Mouse (Mus musculus) ES-Bruce4 (cell line): ENCODE measurements around the gene Lag3. TPM values are rescaled to one million over a fixed set of nuclear protein-coding genes. Genes with fewer than 3 reads are reported as not detected.
"Not testable (repeated sequence)": the region's sequence is repeated elsewhere in the genome, so short reads cannot be mapped to it uniquely, and the experiment has no call there.

Source experiments
- H3K27ac ChIP-seq: 2 replicates; pipeline ENCODE4 v1.5.1; 2012; ENCODE audit warnings: low read length, inconsistent platforms; ENCODE audit not compliant: insufficient read depth
- H3K27me3 ChIP-seq: 2 replicates; pipeline ENCODE4 v1.6.1; 2012; ENCODE audit warnings: mild to moderate bottlenecking, low read length, inconsistent platforms; ENCODE audit not compliant: control insufficient read depth, poor library complexity, insufficient read depth, severe bottlenecking
- H3K36me3 ChIP-seq: 2 replicates; pipeline ENCODE4 v1.6.1; 2012; ENCODE audit warnings: inconsistent platforms, mild to moderate bottlenecking, low read length, moderate library complexity; ENCODE audit not compliant: control insufficient read depth, poor library complexity, insufficient read depth, severe bottlenecking
- H3K4me1 ChIP-seq: one replicate; pipeline ENCODE4 v1.8.1; 2011; ENCODE audit warnings: low read length; ENCODE audit not compliant: control insufficient read depth, insufficient read depth
- H3K4me3 ChIP-seq: 2 replicates; pipeline ENCODE4 v1.5.1; 2011; ENCODE audit warnings: low read depth, mild to moderate bottlenecking, low read length
- H3K9ac ChIP-seq: 2 replicates; pipeline ENCODE4 v1.6.1; 2012; ENCODE audit warnings: low read depth, mild to moderate bottlenecking, inconsistent platforms; ENCODE audit not compliant: poor library complexity, severe bottlenecking
- H3K9me3 ChIP-seq: replicated peaks from 2 replicates; pipeline ENCODE4 v1.6.1; 2012; ENCODE audit warnings: mild to moderate bottlenecking, low read length, inconsistent platforms; ENCODE audit not compliant: control insufficient read depth, poor library complexity, insufficient read depth, severe bottlenecking
- CTCF ChIP-seq: IDR thresholded peaks from one replicate; pipeline ENCODE4 v1.8.1; 2011; ENCODE audit warnings: low read depth, low read length
- EP300 ChIP-seq: IDR thresholded peaks from 2 replicates; pipeline ENCODE4 v1.6.1; 2011; ENCODE audit warnings: low read depth, low read length; ENCODE audit not compliant: insufficient read depth
- POLR2A ChIP-seq: IDR thresholded peaks from one replicate; pipeline ENCODE4 v1.8.1; 2011; ENCODE audit warnings: low read length; ENCODE audit not compliant: insufficient read depth
- polyA plus RNA-seq: library from polyadenylated mRNA; stranded (reverse); fragments of >200 nt; gene quantifications from 2 replicates; pipeline ENCODE4 v1.2.4, GENCODE M21; 2011; ENCODE audit warnings: low read depth; ENCODE audit not compliant: missing spikeins, insufficient read depth, insufficient read length

The Lag3 gene
- polyA plus RNA-seq, 1 experiment: 5.9 TPM

DNA sequence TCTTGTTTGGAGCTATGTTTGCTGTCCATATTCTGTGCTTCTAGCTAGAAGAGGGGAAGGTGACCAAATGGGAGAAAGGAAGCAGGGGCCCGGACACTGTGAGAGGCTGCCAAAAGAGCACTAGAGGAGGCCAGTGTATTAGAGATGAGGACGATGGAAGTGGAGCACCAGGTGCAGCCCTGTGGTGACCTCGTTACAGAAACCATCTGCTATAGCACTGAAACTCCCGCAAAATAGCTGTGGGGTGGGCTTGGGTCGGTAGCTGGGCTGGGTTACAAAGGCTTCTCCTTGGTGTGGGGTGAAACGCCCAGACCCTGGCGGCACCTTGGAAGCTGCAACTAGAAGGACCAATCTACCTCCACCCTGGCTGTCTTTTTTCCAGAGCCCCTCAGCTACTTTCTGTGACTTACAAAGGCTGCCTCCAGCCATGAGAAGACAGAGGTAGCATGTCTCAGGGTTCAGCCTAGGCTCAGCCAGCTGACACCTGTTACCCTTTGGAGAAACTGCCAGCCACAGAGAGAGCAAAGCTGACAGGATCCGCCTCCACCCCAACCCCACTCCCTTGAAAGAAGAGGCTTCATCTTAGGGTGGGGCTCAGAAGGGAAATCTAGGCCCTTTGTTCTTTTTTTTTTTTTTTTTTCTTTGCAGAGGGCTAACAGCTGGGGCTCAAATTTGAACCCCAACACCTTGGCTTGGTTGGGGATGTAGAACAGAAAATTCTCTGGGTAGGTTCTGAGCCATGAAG is 11.3 kb downstream of the Lag3 start:
- Histone ChIP-seq H3K9me3 (no peaks in the 10 kb centered on the region), H3K4me1 (peaks cover 12% of the 10 kb centered on the region), H3K36me3 (no peaks in the 10 kb centered on the region), H3K4me3 (no peak overlapping the region), H3K27ac (0 out of 2 replicates have a peak overlapping the region, but pooled peaks have one; percentile 8), H3K27me3 (no peaks in the 10 kb centered on the region), H3K9ac (no peak overlapping the region)
- TF ChIP-seq EP300 (no peak), CTCF (no peak), POLR2A (no peak)

DNA sequence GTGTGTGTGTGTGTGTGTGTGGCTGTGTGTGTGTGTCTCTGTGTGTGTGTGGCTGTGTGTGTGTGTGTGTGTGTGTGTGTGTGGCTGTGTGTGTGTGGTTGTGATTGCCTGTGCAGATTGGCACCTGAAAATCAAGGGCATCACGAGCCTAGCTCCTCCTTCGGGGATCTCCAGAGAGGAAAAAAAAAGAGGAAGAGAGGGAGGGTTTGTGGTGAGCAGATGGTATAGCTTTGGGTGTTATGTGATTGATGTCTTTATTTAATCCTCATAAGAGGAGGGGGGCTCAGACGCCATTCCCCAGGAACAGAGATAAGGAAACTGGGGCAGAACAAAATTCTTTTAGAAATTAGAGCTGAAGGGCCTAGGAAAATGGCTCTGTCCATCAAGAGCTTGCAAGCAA is 13.1 kb downstream of the Lag3 start:
- no peak overlapping the region for H3K4me3 ChIP-seq
- H3K27ac ChIP-seq: no peak overlapping the region
- no peaks in the 10 kb centered on the region for H3K36me3 ChIP-seq
- TF ChIP-seq CTCF: no peak
- TF ChIP-seq POLR2A: no peak
- TF ChIP-seq EP300: no peak
- H3K4me1 ChIP-seq: peaks cover 12% of the 10 kb centered on the region
- H3K27me3 ChIP-seq: no peaks in the 10 kb centered on the region
- no peaks in the 10 kb centered on the region for H3K9me3 ChIP-seq
- H3K9ac ChIP-seq: no peak overlapping the region

DNA sequence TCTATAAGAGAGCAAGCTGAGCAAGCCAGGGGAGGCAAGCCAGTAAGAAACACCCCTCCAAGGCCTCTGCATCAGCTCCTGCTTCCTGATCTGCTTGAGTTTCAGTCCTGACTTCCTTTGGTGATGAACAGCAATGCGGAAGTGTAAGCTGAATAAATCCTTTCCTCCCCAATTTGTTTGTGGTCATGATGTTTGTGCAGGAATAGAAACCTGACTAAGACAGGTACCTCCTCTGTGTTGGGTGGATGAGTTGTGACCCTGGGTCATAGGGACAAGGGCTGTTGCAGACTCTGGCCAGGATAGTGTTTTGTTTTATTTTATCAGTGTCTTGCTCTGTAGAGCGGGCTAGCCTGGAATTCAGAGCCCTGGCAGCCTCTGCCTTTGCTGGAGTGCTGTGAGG is 17.4 kb downstream of the Lag3 start:
- not testable (repeated sequence) for H3K4me1 ChIP-seq, H3K9ac ChIP-seq, H3K27me3 ChIP-seq, H3K27ac ChIP-seq, H3K9me3 ChIP-seq, H3K4me3 ChIP-seq, H3K36me3 ChIP-seq

DNA sequence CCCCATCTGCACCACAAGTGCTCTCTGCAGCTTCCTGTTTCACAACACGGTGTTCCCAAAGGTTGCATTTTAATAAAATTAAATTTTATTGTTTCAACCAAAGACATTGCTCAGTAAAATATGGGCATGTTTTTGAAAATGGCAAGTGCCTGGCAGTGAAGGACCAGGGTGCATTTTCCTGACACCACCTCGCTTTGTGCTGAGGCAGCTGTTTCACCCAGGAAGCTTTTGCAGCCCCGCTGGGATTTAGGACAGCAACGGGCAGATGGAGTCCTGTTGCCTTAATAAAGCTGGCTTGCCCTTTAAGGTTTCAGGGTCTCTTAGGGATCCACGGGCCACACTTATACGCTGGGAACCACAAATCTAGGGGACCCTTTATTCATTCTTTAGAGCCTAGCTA is 20.5 kb downstream of the Lag3 start:
- no peaks in the 10 kb centered on the region for H3K36me3 ChIP-seq
- no peaks in the 10 kb centered on the region for H3K27me3 ChIP-seq
- no peak overlapping the region for H3K4me3 ChIP-seq
- no peak overlapping the region for H3K27ac ChIP-seq
- no peak for TF ChIP-seq CTCF
- no peaks in the 10 kb centered on the region; the same call in 1 of the 2 replicates for H3K9me3 ChIP-seq
- peaks cover 3% of the 10 kb centered on the region for H3K4me1 ChIP-seq
- no peak overlapping the region for H3K9ac ChIP-seq

DNA sequence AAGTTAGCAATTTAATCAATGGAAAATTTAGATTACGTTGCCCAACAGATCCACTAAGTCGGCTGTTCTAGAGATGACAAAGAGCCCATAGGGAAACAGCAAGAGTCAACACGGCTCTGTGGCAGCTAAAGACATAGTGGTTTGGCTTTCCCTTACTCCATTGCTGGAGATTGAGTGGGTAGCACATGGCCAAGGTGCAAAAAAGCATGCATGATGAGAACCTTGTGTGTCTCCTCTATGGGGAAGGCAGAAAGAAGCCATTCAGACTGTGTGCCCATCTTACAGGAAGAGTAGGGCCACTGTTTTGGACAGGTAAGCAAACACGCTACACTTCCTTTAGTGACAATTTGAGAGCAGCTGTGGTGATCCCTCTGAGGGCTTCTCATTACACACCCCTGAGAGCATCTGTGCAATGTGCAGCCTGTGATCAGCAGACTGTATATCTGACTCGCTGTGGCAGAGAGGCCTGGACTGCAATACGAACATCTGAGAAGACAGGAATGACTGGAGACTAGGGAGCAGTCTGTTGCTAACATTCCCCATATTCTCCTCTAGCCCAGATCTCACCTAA is 22.9 kb downstream of the Lag3 start:
- H3K36me3 ChIP-seq: no peaks in the 10 kb centered on the region
- TF ChIP-seq EP300 (no peak), POLR2A (no peak), CTCF (no peak)
- no peaks in the 10 kb centered on the region; the same call in 1 of the 2 replicates for H3K9me3 ChIP-seq
- H3K4me3 ChIP-seq: no peak overlapping the region
- no peak overlapping the region for H3K27ac ChIP-seq
- no peaks in the 10 kb centered on the region for H3K27me3 ChIP-seq
- H3K4me1 ChIP-seq: peaks cover 3% of the 10 kb centered on the region
- H3K9ac ChIP-seq: no peak overlapping the region

DNA sequence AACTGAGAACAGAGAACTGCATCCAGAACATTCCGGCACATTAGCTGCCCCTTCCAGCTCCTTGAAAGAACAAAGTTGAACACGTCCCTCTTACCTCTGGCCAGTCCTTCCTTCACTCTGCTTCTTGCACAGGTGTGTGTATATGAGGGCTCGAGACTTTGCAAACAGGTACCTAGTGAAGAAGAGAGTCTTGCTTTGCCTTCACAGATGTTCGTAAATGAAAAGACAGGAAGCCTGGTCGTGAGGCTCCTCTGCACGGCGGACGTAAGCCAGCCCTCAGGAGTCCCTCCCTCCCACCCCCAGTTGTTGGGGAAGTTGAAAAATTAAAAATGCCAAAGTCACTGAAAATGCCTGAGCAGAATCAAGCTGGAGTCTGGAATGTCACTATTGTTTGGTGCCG is 23.5 kb downstream of the Lag3 start, which contains the start of gene Cd4:
Gene Cd4 (minus strand): TSS at position 236 of the 400 bp plus-strand sequence.
- Histone ChIP-seq H3K27me3 (no peaks in the 10 kb centered on the region), H3K4me1 (peaks cover 3% of the 10 kb centered on the region), H3K36me3 (no peaks in the 10 kb centered on the region), H3K9ac (no peak within 1 kb of the TSS), H3K27ac (no peak within 1 kb of the TSS), H3K9me3 (no peaks in the 10 kb centered on the region; the same call in 1 of the 2 replicates), H3K4me3 (no peak within 1 kb of the TSS)
- TF ChIP-seq EP300: no peak
- TF ChIP-seq CTCF: no peak
- TF ChIP-seq POLR2A: no peak
